Mouse (Mus musculus) spleen, adult 2 months (tissue): Measurements from ENCODE around the gene Gm10273. TPM values are rescaled to one million over a fixed set of nuclear protein-coding genes. Genes with fewer than 3 reads are reported as not detected.
"Not testable (repeated sequence)": the region's sequence is repeated elsewhere in the genome, so short reads cannot be mapped to it uniquely, and the experiment has no call there.

Source experiments
- DNase-seq, 2 experiments: peaks; one replicate each; pipeline versions ENCODE4 v3.0.0 to v3.0.0-alpha.2; 2012 to 2021; ENCODE audit warnings: low spot score in 2 of 2, low read depth in 1 of 2
- H3K27ac ChIP-seq: fragments of 200-500 bp; 2 replicates; pipeline ENCODE4 v1.5.1; 2012; ENCODE audit warnings: low read length, inconsistent platforms; ENCODE audit not compliant: insufficient read depth
- H3K27me3 ChIP-seq: fragments of 200-500 bp; 2 replicates; pipeline ENCODE4 v1.6.1; 2012; ENCODE audit warnings: mild to moderate bottlenecking, moderate library complexity, low read length, inconsistent platforms; ENCODE audit not compliant: control insufficient read depth, insufficient read depth
- H3K36me3 ChIP-seq: fragments of 200-500 bp; 2 replicates; pipeline ENCODE4 v1.6.1; 2012; ENCODE audit warnings: mild to moderate bottlenecking, low read length, inconsistent platforms; ENCODE audit not compliant: control insufficient read depth, insufficient read depth
- H3K4me1 ChIP-seq: fragments of 200-500 bp; 2 replicates; pipeline ENCODE4 v1.6.1; 2011; ENCODE audit warnings: inconsistent platforms; ENCODE audit not compliant: control insufficient read depth, insufficient read depth, insufficient read length
- H3K4me3 ChIP-seq: fragments of 200-500 bp; 2 replicates; pipeline ENCODE4 v1.5.1; 2011; ENCODE audit warnings: mild to moderate bottlenecking, inconsistent platforms; ENCODE audit not compliant: insufficient read depth, insufficient read length; ENCODE audit errors: extremely low read depth
- CTCF ChIP-seq: fragments of 200-500 bp; IDR thresholded peaks from 2 replicates; pipeline ENCODE4 v1.5.1; 2011; ENCODE audit warnings: mild to moderate bottlenecking, inconsistent platforms; ENCODE audit not compliant: insufficient read depth, insufficient read length, insufficient replicate concordance; ENCODE audit errors: extremely low read depth
- POLR2A ChIP-seq: fragments of 200-500 bp; IDR thresholded peaks from 2 replicates; pipeline ENCODE4 v1.6.1; 2011; ENCODE audit warnings: low read depth, low read length, inconsistent platforms
- WGBS: fragments of 180-500 bp; shearing (Covaris S2); methylation state at CpG from one replicate; pipeline ENCODE4 v1.1.7; 2018; 5-methylcytosine and 5-hydroxymethylcytosine counted together
- polyA plus RNA-seq: library from polyadenylated mRNA; depleted of rRNA; stranded (reverse); fragments of >200 nt; gene quantifications from 2 replicates; pipeline ENCODE4 v1.2.3, GENCODE M21; 2012; rRNA removed

Gm10273 gene
- polyA plus RNA-seq: 1.7 and 2.5 TPM in 2 replicates

DNA sequence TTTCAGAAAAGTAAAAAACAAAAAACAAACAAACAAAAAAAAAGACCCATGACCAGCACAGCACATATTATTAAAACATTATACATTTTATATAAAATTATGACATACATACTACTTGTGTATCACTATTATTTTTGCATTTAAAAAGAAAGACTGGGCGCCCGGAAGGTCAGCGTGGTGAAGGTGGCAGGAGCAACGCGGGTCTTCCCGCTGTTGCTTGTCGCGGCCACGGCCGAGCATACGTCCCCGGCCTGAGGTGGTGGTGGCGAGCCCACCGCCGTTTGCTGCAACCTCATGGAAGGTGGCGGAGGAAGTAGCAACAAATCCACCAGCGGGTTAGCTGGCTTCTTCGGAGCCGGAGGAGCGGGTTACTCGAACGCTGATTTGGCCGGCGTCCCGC lies at the start of gene Gm10273:
Gene Gm10273 (plus strand): TSS at position 172 of the 400 bp plus-strand sequence.
- DNase-seq, H3K4me3 ChIP-seq, H3K27me3 ChIP-seq, H3K27ac ChIP-seq, H3K4me1 ChIP-seq, H3K36me3 ChIP-seq: not testable (repeated sequence)
- WGBS: 94% methylated on average over 12 of the region's 25 CpGs

GRCm38 (mm10) chr10:59346560-59346959 lies 48.9 kb upstream of the Gm10273 start:
- H3K27ac ChIP-seq: no peak overlapping the region
- TF ChIP-seq CTCF: no peak
- TF ChIP-seq POLR2A: no peak
- no peaks in the 10 kb centered on the region for H3K4me1 ChIP-seq
- H3K4me3 ChIP-seq: no peak overlapping the region
- DNase-seq: no peak
- peaks cover 12% of the 10 kb centered on the region for H3K36me3 ChIP-seq
- H3K27me3 ChIP-seq: no peaks in the 10 kb centered on the region
- 100% methylated on average over 2 of the region's 2 CpGs for WGBS

GRCm38 (mm10) chr10:59348200-59348599 lies 47.2 kb upstream of the Gm10273 start:
- TF ChIP-seq POLR2A (no peak), CTCF (no peak)
- WGBS: 83% methylated on average over 9 of the region's 9 CpGs
- DNase-seq: no peak
- H3K27me3 ChIP-seq: no peaks in the 10 kb centered on the region
- H3K4me3 ChIP-seq: no peak overlapping the region
- H3K27ac ChIP-seq: no peak overlapping the region
- H3K4me1 ChIP-seq: no peaks in the 10 kb centered on the region
- H3K36me3 ChIP-seq: peaks cover 16% of the 10 kb centered on the region

- no peak overlapping the region for H3K4me3 ChIP-seq
- no peaks in the 10 kb centered on the region for H3K4me1 ChIP-seq
- no peak overlapping the region for H3K27ac ChIP-seq
- no peak for DNase-seq
- H3K27me3 ChIP-seq: no peaks in the 10 kb centered on the region
- TF ChIP-seq CTCF (no peak), POLR2A (no peak)
- 69% methylated on average over 2 of the region's 2 CpGs for WGBS
- H3K36me3 ChIP-seq: peaks cover 16% of the 10 kb centered on the region
These were observed 45.9 kb upstream of the Gm10273 start for GRCm38 (mm10) chr10:59349536-59349935.

GRCm38 (mm10) chr10:59353065-59353464 lies 42.4 kb upstream of the Gm10273 start:
- no peaks in the 10 kb centered on the region for H3K27me3 ChIP-seq
- TF ChIP-seq POLR2A: no peak
- no peak for TF ChIP-seq CTCF
- no peak for DNase-seq
- no peak overlapping the region for H3K4me3 ChIP-seq
- WGBS: 65% methylated on average over 1 of the region's 1 CpGs
- H3K27ac ChIP-seq: no peak overlapping the region
- H3K4me1 ChIP-seq: no peaks in the 10 kb centered on the region
- H3K36me3 ChIP-seq: peaks cover 18% of the 10 kb centered on the region

GRCm38 (mm10) chr10:59354120-59354519 lies 41.3 kb upstream of the Gm10273 start:
- WGBS: 95% methylated on average over 12 of the region's 12 CpGs
- Histone ChIP-seq H3K4me3 (no peak overlapping the region), H3K27me3 (no peaks in the 10 kb centered on the region), H3K36me3 (peaks cover 15% of the 10 kb centered on the region), H3K4me1 (no peaks in the 10 kb centered on the region), H3K27ac (no peak overlapping the region)
- TF ChIP-seq POLR2A (no peak), CTCF (no peak)
- DNase-seq: no peak

DNA sequence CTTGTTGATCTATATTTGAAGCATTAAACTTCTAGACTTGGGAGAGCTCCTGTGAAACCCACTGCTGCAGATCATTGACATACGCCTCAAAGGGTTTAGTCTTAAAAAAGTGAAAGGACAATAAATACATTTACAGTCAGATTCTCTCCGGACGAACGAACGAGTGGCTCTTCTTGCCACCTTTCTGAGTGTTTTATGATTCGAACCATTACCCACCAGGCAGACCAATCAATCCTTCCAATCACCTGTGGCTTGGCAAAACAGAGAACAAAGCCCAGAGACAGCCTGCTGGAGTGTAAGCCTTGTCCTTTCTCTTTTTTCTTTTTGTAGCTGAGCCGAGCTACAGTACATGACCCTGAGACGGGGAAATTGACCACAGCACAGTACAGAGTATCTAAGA lies 40.4 kb upstream of the Gm10273 start:
- peaks cover 15% of the 10 kb centered on the region for H3K36me3 ChIP-seq
- WGBS: 90% methylated on average over 8 of the region's 8 CpGs
- H3K4me1 ChIP-seq: no peaks in the 10 kb centered on the region
- no peak overlapping the region for H3K4me3 ChIP-seq
- no peaks in the 10 kb centered on the region for H3K27me3 ChIP-seq
- H3K27ac ChIP-seq: no peak overlapping the region
- no peak for DNase-seq
- no peak for TF ChIP-seq CTCF
- TF ChIP-seq POLR2A: no peak

DNA sequence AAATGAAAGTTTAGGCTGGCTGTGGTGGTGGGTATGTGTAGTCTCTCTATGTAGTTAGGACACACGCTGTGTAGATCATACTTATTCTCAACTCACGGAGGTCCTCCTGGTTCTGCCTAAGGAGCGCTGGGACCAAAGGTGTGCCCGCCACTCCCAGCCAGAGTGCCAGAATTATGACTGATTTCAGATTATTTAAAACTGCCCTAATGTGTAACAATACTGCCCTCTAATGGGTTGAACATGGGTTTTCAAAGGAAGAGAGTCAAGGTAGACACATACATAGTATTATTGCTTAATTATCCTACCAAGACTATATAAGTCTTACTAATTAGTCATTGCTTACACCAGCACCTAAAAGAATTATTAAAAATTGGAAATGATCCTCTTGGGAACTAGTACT lies 36.7 kb upstream of the Gm10273 start:
- TF ChIP-seq CTCF: no peak
- TF ChIP-seq POLR2A: no peak
- WGBS: 84% methylated on average over 4 of the region's 4 CpGs
- no peaks in the 10 kb centered on the region for H3K27me3 ChIP-seq
- DNase-seq: no peak
- peaks cover 16% of the 10 kb centered on the region for H3K36me3 ChIP-seq
- H3K4me3 ChIP-seq: no peak overlapping the region
- H3K27ac ChIP-seq: no peak overlapping the region
- H3K4me1 ChIP-seq: no peaks in the 10 kb centered on the region
